Mouse (Mus musculus) cerebellum, postnatal 14 days (tissue): Measurements from ENCODE around the gene Rbl1.

Experiments
- DNase-seq, 2 experiments: peaks; one replicate each; pipeline ENCODE4 v3.0.0; 2021; ENCODE audit warnings: mixed read lengths in 2 of 2

Gene Rbl1

GRCm38 (mm10) chr2:157132686-157133540, 71.4 kb downstream of the Rbl1 start:
- no peak for DNase-seq

- no peak for DNase-seq
These were observed 72.2 kb downstream of the Rbl1 start for GRCm38 (mm10) chr2:157132086-157132485.

- DNase-seq, result no peak
These were observed 73.4 kb downstream of the Rbl1 start for GRCm38 (mm10) chr2:157130813-157131514.

- DNase-seq, result no peak
These were observed 74.7 kb downstream of the Rbl1 start for GRCm38 (mm10) chr2:157129601-157130164.

- DNase-seq, result no peak
These were observed 75.2 kb downstream of the Rbl1 start for GRCm38 (mm10) chr2:157129096-157129495.

- no peak for DNase-seq
These were observed 76.3 kb downstream of the Rbl1 start for GRCm38 (mm10) chr2:157128072-157128471.

- DNase-seq, result no peak
These were observed 77.0 kb downstream of the Rbl1 start for GRCm38 (mm10) chr2:157127370-157127769.

- DNase-seq, result no peak
These were observed 79.1 kb downstream of the Rbl1 start for GRCm38 (mm10) chr2:157125246-157125645.

GRCm38 (mm10) chr2:157121766-157122165, 82.6 kb downstream of the Rbl1 start:
- DNase-seq, result no peak

- DNase-seq, result no peak
These were observed 85.3 kb downstream of the Rbl1 start for GRCm38 (mm10) chr2:157119075-157119474.

- no peak for DNase-seq
These were observed 85.8 kb downstream of the Rbl1 start for GRCm38 (mm10) chr2:157118556-157118955.

- peak; percentile 46 to 54 for DNase-seq
These were observed 87.4 kb downstream of the Rbl1 start for GRCm38 (mm10) chr2:157116964-157117363.

GRCm38 (mm10) chr2:157108236-157108635, 96.1 kb downstream of the Rbl1 start:
- DNase-seq, result no peak

- no peak for DNase-seq
These were observed 99.9 kb downstream of the Rbl1 start for GRCm38 (mm10) chr2:157104454-157104853.

- DNase-seq, result no peak
These were observed 102.1 kb downstream of the Rbl1 start for GRCm38 (mm10) chr2:157102256-157102655.

- DNase-seq, result no peak
These were observed 102.7 kb downstream of the Rbl1 start for GRCm38 (mm10) chr2:157101650-157102049.

GRCm38 (mm10) chr2:157100319-157100605, 104.1 kb downstream of the Rbl1 start:
- no peak for DNase-seq

GRCm38 (mm10) chr2:157099532-157100318, 104.6 kb downstream of the Rbl1 start:
- no peak for DNase-seq
